Mouse (Mus musculus): ENCODE measurements around the gene Cd151.

Cd151 gene

DNA sequence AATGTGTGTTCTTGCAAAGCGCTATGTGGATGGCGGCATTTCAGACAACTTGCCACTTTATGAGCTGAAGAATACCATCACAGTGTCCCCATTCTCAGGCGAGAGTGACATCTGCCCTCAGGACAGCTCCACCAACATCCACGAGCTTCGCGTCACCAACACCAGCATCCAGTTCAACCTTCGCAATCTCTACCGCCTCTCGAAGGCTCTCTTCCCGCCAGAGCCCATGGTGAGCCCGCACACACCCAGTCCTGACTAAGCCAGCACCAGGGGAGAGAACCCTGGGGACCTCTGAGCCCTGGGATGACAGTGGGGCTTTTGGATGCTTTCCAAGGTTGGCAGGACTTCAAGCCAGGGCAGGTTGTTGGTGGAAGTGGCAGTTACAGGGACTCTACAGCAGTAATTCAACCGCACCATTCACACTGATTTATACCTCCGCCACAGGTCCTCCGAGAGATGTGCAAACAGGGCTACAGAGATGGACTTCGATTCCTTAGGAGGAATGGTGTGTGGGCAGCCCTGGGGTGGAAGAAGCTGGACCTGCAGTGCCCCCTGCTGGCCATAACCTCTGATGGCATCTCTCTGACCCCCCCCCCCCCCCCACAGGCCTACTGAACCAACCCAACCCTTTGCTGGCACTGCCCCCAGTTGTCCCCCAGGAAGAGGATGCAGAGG is 9.1 kb upstream of the Cd151 start:
- no peak for DNase-seq (ENCODE audit: low spot score)

DNA sequence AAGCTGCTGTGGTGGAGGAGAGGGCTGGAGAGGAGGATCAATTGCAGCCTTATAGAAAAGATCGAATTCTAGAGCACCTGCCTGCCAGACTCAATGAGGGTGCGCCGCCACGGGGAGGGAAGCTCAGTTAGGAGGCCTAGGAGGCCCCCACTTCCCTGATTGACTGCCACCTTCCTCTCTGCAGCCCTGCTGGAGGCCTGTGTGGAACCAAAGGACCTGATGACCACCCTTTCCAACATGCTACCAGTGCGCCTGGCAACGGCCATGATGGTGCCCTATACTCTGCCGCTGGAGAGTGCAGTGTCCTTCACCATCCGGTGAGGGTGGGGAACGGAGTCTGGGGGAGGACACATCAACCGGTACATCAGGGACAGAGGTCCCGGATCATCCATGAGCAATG is 8.5 kb upstream of the Cd151 start:
- no peak for DNase-seq (ENCODE audit: low spot score)

DNA sequence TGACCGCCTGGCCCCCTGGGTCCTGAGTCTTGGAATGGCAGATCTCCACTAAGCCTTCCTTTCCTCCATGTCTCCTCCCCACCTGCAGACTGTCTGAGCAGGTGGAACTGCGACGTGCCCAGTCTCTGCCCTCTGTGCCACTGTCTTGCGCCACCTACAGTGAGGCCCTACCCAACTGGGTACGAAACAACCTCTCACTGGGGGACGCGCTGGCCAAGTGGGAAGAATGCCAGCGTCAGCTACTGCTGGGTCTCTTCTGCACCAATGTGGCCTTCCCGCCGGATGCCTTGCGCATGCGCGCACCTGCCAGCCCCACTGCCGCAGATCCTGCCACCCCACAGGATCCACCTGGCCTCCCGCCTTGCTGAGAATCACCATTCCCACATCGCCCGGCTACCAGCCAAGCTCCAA is 7.9 kb upstream of the Cd151 start:
- no peak for DNase-seq (ENCODE audit: low spot score)

DNA sequence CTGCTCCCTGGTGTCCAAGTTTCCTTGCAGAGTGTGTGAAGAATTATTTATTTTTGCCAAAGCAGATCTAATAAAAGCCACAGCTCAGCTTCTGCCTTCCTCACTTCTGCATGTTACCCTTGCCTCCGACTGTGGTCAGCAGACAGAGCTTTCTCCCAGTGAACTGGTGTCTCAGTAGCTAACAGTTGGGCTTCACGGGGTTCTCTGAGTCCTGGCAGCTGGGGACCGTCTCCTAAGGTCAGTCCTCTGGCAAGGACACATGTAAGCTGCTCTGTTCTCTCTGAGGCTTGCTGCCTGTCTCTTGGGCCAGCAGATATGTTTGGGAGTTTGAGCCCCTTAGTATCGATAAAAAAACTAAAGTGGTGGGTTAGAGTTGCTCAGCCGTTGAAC is 7.2 kb upstream of the Cd151 start:
- no peak for DNase-seq (ENCODE audit: low spot score)

DNA sequence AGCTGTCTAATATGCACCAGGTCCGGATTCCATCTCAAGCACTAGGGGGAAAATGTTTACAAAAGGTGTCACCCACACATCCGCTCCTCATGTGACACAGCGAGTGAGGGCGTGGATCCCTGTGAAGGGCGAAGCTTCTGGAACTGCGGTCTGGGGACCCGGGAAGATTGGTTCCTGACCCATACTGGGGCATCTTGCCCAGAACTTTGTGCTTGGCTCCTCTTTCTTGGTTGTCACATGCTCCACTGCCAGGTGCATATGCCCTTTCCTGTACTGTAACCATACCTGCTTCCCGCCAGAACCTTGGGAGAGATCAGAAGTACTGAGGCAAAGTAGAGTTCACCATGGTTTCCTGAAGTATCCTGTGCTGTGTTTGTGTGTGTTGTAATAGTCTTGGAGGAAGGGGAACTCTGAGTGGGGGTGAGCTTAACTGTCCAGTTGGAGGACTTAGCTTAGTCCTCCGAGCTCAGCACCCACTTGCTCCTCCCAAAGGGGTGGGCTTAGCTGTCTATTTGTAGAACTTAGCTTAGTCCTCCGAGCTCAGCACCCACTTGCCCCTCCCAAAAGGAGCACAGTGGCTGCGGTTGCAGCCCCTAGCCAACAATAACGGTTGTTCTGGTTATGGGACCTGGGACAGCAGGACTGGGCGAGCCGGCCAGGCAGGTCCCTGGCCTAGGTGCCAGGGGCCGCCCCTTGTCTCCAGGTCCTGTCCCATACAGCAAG is 6.6 kb upstream of the Cd151 start, which contains the start of gene Cracr2b:
Gene Cracr2b (plus strand): TSS at position 704 of the 723 bp plus-strand sequence.
- no peak for DNase-seq (ENCODE audit: low spot score)

DNA sequence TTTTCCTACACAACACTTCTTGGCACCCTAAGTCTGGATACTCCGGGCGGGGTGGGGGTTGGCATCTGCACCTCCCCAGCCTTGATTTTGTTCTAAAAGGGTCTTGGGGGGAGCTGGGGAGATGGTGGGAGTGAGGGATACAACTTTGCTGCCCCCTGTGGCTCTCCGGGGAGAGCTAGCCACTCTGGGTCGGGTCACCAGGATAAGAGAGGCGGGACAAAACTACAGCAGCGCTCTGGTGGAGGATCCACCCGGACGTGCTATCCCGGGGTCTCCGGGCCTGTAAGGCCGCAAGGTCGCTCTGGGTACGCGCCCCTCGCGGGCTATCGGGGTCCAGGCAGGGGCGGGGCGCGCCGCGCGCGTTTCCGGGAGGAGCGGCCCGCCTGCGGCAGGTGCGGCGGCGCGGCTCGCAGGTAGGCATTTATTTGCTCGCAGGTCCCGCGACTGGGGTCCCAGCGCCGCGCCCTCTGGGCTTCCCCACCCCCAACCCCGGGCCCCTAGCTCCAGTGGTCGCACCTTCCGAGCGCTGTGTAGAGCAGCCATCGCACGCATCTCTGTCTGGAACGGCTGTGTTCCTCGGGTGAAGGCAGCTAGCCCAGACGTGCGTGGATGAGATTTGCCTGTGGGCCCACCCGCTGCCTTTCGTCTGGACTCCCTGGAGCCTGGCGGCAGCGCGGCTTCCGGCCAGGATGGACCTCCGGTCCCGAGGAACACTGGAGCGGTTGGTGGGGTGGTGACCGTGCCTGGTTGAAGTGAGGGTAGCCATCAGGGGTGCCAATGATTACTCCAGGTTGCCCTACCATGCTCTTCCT is 5.5 kb upstream of the Cd151 start:
- no peak for DNase-seq (ENCODE audit: low spot score)

DNA sequence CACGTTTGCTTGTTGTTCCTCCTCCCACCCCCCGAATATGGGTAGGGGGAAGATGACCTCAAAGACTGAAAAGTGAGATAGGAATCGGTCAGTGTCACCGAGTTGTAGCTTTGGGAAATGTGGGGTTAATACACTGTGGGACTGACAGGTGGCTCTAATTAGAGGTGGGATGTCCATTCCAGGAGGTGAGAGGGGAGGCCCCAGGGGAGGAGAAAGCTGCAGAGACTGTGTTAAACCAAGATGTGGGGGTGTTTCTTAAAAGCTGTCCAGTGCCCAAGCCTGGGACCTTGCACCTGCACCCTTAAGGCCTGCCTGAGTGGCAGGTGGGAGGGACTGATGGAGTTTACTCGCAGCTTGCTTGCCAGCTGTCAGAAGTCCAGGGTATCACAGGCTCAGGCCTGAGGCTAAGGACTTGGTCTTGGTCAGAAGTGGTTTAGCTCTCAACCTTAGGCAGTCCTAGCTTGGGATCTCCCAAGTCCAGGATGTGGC is 4.8 kb upstream of the Cd151 start:
- DNase-seq (ENCODE audit: low spot score), result no peak

DNA sequence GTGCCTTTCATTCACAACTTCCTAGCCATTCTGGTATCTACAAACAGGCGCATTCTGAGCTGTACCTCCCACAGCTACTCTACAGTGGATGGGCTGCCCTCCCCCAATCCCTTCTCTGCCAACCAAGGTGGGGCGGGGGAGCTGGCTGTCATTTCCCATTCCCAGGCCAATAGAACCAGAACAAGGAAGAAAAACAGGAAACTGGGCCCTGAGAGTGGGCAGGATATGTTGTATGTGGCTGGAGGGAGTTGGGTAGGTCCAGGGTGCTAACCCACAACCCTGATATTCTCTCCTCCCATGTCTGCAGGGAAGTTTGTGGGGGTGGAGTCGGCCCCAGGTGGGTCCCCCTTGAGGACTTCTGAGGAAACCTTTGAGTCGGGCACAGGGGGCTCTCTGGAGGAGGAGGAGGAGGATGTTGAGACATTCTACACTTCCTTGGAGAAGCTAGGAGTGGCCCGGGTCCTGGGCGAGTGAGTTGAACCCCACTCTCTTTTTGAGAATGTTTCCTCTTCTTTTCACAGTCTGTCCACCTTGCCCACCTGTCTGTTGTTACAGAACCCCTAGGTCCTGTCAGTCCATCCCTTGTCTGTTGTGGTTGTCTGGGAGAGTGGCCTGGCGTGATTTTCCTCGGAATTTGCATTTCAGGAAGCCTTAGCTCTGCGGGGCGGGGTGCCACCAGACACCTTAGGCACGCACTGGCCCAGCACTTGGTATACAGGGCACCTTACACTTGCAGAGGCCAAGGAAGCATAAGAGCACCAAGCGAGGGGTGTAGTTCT is 3.2 kb upstream of the Cd151 start:
- no peak for DNase-seq (ENCODE audit: low spot score)

DNA sequence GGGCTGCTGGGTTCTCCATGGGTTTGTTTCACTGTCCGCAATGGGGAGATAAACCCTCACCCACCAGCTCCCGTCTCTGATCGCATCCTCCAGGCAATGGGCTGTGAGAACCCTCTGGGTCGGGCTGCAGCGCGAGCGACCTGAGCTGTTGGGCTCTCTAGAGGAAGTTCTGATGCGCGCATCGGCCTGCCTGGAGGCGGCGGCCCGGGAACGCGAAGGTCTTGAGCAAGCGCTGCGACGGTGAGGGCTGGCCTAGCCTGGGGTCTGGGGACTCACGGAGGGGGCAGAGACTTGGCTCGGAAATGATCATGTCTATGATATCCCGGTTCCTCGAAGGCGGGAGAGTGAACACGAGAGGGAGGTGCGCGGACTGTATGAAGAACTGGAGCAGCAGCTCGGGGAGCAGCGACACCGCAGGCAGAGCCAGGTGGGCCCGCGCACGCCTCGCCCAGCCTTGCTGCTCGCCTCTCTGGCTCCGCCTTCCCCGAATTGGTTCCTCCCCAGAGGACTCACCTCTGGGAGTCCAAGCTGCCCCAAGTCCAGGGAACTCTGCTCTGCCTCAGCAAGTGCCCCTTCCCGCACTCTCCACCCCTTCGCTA is 2.5 kb upstream of the Cd151 start:
- DNase-seq (ENCODE audit: low spot score), result no peak

DNA sequence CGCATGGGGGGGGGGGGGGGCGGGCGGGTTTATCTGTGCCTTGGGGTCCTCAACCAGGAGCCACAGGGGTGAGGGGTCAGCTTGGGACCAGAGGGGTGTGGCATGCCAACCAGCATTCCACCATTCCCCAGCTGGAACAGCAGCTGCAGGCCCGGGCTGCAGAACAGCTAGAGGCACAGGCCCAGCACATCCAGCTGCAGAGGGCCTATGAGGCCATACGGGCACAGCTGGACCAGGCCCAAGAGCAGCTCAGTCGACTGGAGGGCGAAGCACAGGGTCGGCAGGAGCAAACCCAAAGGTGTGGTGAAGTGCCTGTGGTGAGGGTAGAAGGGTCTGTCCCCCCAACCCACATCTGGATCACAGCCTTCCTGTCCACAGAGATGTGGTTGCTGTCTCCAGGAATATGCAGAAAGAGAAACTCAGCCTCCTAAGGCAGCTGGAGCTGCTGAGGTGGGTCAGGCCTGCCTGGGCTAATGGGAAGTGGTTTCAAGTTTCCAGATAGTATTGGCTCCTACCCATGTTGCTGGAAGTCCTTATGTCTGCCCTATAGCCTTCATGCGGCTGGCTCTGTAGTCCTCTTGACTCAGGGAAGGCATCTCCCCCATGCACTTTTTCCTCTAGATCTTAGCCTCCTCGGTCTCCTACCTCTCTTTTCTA is 1.7 kb upstream of the Cd151 start:
- DNase-seq (ENCODE audit: low spot score), result no peak

DNA sequence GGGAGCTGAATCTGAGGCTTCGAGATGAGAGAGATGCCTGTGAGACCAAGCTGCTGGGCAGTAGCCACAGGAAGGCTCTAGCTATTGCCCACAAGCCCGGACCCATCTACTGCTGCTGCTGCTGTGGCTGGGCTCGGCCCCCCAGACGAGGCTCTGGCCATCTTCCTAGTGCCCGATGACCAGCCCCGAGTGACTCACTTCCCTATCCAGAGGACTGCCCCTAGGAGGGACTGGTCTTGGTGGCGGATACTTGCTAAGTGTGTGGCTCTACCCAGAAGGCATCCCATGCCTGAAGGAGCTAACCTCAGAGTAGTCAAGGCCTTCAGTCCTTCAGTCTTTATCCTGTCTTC is 1.2 kb upstream of the Cd151 start:
- no peak for DNase-seq (ENCODE audit: low spot score)

DNA sequence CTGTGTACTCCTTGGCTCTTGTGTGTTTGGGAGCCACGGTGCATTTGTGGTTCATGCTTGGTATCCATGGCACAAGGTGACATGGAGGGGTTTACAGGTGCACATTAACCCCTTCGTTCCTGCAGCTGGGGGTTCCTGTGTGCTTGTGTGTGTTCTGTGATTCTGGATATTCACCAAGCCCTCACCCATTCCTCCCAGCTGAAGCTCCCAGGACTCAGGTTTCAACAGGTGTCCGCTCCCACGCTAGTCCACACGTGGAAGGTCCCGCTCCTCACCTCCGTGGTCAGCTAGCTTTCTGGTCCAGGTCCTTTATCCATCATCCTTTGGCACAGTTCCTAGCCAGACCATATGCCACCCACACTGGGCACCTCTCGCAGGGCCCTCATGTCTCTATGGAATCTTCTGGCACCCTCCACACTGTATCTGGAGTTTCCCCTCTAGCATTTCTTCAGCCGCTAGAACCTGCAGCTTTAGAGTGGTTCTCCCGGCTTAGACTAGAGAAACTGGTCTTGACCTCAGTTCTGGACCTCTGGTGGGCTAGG is 514 bp upstream of the Cd151 start:
- no peak for DNase-seq (ENCODE audit: low spot score)

DNA sequence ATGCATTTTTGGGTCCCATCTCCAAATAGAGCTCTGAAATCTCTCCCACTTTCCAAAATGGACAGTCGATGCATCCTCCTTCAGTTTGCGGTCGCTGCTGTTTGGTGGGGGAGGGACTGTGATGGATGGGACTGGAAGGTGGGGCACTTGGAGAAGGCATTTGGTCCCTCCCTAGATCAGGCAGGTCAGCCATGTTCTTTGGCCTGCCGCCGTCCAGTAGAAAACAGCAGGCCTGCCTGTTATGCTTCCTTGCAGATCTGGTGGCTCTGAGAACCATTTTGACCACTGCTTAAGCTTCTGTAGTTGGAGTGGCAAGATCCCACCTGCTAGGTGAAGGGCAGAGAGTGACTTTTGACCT is 951 bp downstream of the Cd151 start:
- DNase-seq (ENCODE audit: low spot score), result peak; percentile 45

DNA sequence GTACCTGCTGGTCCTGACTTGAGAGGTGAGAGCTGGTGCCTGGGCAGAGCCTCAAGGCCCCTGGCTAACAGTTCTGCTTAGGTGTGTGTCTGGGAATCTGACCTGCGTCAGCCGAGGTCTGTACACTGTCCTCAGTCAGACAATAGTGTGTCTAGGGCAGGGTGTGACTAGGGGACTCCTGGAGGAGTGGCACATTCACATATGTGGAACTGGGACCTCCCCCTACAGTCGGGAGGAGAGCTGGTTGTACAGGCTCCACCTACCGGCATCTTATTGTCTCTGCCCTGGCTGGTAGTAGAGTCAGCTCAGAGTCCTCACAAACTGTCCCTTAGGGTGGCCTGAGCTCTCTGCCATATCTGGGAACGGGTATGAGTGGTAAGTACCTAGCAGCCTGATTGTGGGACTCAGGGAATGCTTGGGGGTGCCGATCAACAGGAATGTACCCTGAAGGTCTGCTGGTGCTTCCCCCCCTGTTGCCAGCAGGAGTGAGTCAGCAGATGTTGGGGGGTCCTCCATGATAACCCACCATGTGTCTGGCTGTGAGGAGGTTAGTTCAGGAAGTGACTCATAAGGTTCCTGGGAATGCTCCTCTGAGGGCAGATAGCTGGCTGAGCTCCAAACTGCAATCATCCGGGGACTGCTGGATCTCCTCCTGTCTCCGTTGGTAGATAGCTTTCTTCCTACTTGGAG is 1.5 kb downstream of the Cd151 start:
- DNase-seq (ENCODE audit: low spot score), result peak; percentile 79

DNA sequence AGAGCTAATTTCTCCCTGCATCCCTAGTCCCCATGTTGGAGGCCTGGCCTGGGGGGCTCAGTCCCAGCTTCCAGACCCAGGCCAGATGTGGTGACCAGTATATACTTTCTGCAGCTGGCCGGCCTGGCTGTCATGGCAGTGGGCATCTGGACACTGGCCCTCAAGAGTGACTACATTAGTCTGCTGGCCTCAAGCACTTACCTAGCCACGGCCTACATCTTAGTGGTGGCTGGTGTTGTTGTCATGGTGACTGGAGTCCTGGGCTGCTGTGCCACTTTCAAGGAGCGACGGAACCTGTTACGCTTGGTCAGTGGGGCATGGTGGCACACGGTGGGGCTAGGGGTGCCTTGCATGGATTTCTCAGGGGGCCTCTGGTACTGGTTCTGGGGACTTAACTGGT is 2.2 kb downstream of the Cd151 start:
- DNase-seq (ENCODE audit: low spot score), result no peak

DNA sequence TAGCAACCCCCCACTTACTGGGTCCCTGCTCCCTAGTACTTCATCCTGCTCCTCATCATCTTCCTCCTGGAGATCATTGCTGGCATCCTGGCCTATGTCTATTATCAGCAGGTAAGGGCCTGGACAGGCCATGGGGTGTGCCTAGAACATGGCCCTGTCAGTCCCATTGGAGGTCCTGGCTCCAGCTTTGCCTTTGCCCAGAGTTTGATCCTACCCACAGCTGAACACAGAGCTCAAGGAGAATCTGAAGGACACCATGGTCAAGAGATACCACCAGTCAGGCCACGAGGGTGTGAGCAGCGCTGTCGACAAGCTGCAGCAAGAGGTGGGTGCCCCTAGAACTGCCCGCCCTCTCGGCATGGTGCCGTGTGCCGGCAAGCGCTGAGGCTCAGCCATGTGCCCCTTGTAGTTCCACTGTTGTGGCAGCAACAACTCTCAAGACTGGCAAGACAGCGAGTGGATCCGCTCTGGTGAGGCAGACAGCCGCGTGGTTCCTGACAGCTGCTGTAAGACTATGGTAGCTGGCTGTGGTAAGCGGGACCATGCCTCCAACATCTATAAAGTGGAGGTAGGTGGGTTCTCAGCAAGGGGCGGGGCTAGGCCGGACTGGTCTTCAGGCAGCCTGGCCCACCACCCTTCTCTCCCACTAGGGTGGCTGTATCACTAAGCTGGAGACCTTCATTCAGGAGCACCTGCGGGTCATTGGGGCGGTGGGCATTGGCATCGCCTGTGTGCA is 2.9 kb downstream of the Cd151 start:
- no peak for DNase-seq (ENCODE audit: low spot score)

DNA sequence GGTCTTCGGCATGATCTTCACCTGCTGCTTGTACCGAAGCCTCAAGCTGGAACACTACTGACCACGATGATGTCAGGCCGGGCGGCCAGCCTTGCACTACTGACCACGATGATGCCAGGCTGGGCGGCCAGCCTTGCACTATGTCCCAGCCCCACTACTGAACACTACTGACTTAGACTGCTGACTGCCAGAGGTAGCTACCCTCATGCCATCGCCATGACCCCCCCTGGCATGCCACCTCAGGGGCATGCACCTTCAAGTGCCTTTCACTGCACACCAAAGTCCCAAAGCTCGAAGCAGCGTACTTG is 3.4 kb downstream of the Cd151 start:
- DNase-seq (ENCODE audit: low spot score), result no peak

DNA sequence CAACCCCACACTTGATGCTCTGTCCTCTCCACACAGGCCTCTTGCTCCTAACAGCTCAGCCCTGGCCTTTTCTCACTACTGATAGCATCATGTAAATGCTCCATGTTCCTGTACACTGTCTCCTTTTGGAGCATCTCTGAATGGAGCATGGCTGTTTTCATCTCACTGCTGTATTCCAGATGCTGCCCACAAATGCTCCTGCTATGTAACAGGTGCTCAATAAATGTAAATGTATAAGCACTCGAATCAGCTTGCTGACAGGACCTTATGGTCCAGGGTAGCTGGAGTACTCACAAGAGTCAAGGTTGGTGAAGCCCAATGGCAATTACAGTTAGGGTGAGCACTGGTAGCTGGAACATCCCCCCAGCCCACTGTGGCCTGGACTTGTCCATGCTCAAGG is 4.0 kb downstream of the Cd151 start:
- no peak for DNase-seq (ENCODE audit: low spot score)

DNA sequence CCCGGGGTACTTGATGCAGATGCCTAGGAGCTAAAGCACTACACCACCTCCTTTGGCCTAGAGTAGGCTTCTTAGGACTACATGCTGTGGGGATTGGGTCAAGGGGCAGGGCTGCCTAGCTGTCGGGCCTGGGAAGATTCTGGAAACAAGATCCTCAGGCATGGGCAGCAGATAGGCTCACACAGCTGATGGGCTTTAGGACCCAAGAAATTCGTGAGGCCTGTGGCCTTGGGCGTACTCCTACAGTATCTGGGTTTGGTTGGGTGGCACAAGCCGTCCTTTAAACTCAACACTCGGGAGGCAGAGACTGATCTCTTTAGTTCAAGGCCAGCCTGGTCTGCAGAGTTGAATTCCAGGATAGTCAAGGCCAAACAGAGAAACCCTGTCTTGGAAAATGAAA is 5.0 kb downstream of the Cd151 start:
- DNase-seq (ENCODE audit: low spot score), result no peak

DNA sequence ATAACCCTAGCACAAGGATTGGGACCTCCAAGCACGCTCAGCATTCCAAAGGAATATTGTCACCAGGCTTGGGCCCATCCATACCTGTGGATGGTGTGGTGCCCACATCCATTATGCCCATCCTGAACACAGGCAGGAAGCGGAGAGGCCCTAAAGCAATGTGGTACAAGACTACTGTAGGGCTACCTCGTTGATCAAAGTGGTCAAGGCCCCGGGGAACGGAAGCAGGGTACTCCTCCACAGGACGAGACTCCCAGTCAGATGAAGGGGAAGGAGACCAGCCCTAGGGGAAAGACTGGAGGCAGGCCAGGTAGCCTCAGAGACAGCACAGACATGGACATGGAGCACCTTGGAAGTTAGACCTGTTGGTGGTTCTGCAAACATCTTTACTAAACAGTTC is 5.6 kb downstream of the Cd151 start:
- no peak for DNase-seq (ENCODE audit: low spot score)
